Mouse (Mus musculus) gastrocnemius, postnatal 25 days (tissue): ENCODE results near the gene Olfr698. TPM values are rescaled to one million over a fixed set of nuclear protein-coding genes. Genes with fewer than 3 reads are reported as not detected.
"Not testable (repeated sequence)": the region's sequence is repeated elsewhere in the genome, so short reads cannot be mapped to it uniquely, and the experiment has no call there.

ENCODE experiments used
- DNase-seq: peaks from one replicate; pipeline ENCODE4 v3.0.0; 2022
- long read RNA-seq, 2 experiments: library from polyadenylated mRNA; stranded (forward); transcript quantifications; one replicate each; pipeline ENCODE4 v2.0.0; 2021
- total RNA-seq, 2 experiments: library from RNA; stranded (reverse); gene quantifications; 1 replicate in 1 of 2; 2 replicates in 1 of 2; pipeline ENCODE4 v1.2.3; 2021

The Olfr698 gene
- total RNA-seq: not detected
- long read RNA-seq, experiment 1: 0 reads
- long read RNA-seq, experiment 2: 0 reads

DNA sequence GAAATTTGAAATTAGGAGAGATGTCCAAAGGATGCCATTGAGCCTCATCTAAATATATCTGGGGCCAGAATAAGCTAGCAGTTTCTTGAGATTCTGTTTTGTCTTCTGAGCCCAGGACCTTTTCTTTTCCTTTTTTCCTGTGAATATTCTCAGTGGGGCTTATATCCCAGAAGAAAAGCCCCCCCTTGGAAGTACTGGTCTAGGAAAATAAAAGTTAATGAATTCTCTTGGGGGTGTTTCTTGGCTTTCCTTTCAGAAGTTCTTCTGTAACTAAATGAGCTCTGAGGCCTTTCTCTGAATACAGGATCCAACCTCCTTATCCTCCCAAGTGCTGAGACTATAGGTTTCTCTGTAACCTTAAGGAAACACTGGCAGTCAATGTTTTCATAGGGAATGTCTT lies at the start of gene Olfr698:
Olfr698 (minus strand) TSS at position 101 of the 400 bp plus-strand sequence.
- DNase-seq: no peak

DNA sequence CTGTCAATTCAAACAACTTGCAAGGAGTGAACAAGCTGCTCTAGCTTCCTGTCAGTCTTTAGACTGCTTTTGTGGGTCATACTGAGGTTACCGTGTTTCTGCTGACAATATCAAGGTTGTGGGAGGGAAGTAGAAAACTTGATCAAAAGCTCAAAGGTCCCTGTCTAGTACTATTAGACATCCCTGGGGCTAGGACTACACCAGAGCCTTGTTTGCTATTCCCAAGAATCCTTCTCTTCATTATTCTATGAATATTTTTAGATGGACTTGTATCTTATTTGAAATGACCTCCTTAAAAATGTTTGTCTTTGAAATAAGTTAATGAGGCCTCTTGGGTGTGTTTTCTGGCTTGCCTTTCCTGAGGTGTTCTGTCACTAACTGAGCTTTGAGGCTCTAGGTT lies 37.9 kb upstream of the Olfr698 start, which contains the start of gene Olfr699:
Olfr699 (minus strand) TSS at position 101 of the 400 bp plus-strand sequence.
- no peak for DNase-seq

DNA sequence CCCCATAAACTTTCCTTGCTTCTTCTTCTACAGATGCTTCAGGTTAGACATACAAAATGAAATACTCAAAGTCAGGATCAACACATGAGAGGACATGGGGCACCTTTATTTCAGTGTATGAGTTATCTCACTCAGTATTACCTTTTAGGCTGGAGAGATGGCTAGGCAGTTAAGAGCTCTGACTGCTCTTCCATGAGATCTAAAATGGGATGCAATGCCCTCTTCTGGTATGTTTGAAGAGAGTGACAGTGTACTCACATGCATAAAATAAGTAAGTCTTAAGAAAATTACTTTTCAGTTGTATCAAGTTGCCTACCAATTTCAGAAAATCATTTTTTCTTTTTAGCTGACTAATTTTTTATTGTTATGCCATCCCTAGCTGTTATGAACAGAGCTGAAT lies 33.1 kb upstream of the Olfr698 start:
- no peak for DNase-seq

- not testable (repeated sequence) for DNase-seq
Observed at GRCm38 (mm10) chr7:106761008-106761407, 5.8 kb upstream of the Olfr698 start.

GRCm38 (mm10) chr7:106758800-106759199 lies 3.6 kb upstream of the Olfr698 start:
- DNase-seq: no peak

- no peak for DNase-seq
Observed at GRCm38 (mm10) chr7:106745811-106746210, 9.4 kb downstream of the Olfr698 start.

GRCm38 (mm10) chr7:106742343-106742742 lies 12.9 kb downstream of the Olfr698 start, which contains the start of gene Olfr697:
Gene Olfr697, minus strand, starts transcription at chr7:106742443.
- DNase-seq: no peak

GRCm38 (mm10) chr7:106737028-106737427 lies 18.2 kb downstream of the Olfr698 start:
- no peak for DNase-seq

- DNase-seq: no peak
Observed at GRCm38 (mm10) chr7:106733717-106734116, 21.5 kb downstream of the Olfr698 start.

- not testable (repeated sequence) for DNase-seq
Observed at GRCm38 (mm10) chr7:106725654-106726053, 29.5 kb downstream of the Olfr698 start.

GRCm38 (mm10) chr7:106716296-106716695 lies 38.9 kb downstream of the Olfr698 start, which contains the start of gene Olfr695:
Gene Olfr695, minus strand, starts transcription at chr7:106716396.
- DNase-seq: no peak

- DNase-seq: no peak
Observed at GRCm38 (mm10) chr7:106711463-106711862, 43.7 kb downstream of the Olfr698 start.

DNA sequence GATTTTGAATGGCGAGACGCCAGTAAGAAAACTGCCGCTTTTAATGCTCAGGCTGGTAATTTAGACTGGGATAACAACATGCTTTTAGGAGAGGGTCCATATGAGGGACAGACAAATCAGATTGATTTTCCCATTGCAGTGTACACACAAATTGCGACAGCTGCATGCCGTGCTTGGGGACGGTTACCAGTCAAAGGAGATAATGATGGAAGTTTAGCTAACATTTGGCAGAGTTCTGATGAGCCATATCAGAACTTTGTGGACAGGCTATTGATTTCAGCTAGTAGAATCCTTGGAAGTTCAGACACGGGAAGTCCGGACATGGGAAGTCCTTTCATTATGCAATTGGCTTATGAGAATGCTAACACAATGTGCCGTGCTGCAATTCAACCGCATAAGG lies 47.5 kb downstream of the Olfr698 start:
- DNase-seq: not testable (repeated sequence)

Other genes starting within 250 kb of the Olfr698 start
- not detected for gene Olfr693, start 74.8 kb downstream of the Olfr698 start, total RNA-seq
- gene Olfr694, start 63.6 kb downstream of the Olfr698 start, total RNA-seq: not detected
- gene Olfr695, start 39.0 kb downstream of the Olfr698 start, total RNA-seq: not detected
- not detected for gene Olfr697, start 13.0 kb downstream of the Olfr698 start, total RNA-seq
- not detected for gene Olfr699, start 37.8 kb upstream of the Olfr698 start, total RNA-seq
- gene Olfr700, start 53.4 kb upstream of the Olfr698 start, total RNA-seq: not detected
- not detected for gene Olfr701, start 58.7 kb upstream of the Olfr698 start, total RNA-seq
- gene Olfr702, start 78.5 kb upstream of the Olfr698 start, total RNA-seq: not detected
- gene Olfr703, start 88.0 kb upstream of the Olfr698 start, total RNA-seq: not detected
- gene Olfr704, start 107.8 kb upstream of the Olfr698 start, total RNA-seq: not detected
- not detected for gene Olfr705, start 121.5 kb upstream of the Olfr698 start, total RNA-seq
- not detected for gene Olfr706, start 132.8 kb upstream of the Olfr698 start, total RNA-seq
- gene Olfr707, start 145.8 kb upstream of the Olfr698 start, total RNA-seq: not detected
- gene Olfr1532-ps1, start 152.6 kb upstream of the Olfr698 start, total RNA-seq: not detected
- not detected for gene Olfr709-ps1, start 176.8 kb upstream of the Olfr698 start, total RNA-seq
- gene Olfr710, start 192.9 kb upstream of the Olfr698 start, total RNA-seq: not detected
- gene Olfr6, start 208.5 kb upstream of the Olfr698 start, total RNA-seq: not detected
- gene Olfr711, start 220.1 kb upstream of the Olfr698 start, total RNA-seq: not detected